Mouse (Mus musculus): Measurements from ENCODE around the gene Slco2a1.

The Slco2a1 gene

DNA sequence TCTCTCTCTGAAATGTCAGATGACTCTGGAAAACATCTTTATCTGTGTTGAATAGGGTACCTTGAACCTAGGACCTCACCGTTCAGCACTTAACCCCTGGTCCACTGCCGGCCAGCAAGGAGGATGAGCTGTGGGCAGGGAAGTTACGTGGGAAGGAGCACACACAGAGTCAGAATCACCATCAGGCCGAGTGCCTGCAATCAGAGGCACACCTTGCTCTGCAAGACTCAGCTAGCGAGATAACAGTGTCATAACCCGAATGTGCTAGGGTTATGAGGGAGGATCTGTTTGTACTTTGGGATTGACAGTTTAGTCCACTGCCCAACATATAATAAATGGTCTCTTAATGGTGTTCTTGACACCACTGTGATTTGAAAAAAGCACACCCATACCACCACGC, 50.2 kb downstream of the Slco2a1 start:
- no peak for DNase-seq

DNA sequence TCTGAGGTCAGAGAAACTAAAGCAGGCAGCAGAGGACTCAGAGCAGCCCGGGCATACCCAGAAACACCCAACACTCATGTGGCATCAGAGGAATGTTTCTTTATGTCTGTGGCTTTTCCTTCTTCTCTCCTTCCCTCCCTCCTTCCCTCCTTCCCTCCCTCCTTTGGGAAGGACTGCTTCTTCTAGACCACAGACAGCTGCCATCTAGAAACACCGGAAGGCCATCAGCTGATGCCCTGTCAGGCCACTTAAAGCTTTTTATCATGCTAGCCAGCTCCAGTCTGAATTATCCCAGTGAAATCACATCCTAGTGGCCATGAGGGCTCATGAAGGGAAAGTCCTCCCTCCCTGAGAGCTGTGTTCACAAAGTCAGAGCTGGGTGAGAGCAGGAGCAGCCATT, 52.1 kb downstream of the Slco2a1 start:
- DNase-seq: no peak

DNA sequence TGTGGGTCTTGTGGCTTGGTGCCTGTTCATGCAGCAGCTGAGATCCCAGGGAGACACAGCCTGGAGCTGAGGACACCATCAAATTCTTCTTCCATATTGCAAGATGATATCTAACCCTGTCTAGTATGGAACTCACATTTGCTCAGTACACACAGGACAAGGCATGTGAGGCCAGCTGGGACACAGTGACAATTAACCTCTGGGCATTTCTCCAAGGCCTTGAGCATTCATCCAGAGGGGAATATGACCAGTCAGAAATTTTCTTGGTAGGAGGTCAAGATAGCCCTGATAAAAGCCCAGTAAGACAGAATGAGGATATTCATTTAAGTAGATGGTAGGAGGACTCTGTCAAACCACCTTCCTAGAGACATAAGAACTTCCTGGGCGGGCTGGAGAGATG, 56.9 kb downstream of the Slco2a1 start:
- no peak for DNase-seq

DNA sequence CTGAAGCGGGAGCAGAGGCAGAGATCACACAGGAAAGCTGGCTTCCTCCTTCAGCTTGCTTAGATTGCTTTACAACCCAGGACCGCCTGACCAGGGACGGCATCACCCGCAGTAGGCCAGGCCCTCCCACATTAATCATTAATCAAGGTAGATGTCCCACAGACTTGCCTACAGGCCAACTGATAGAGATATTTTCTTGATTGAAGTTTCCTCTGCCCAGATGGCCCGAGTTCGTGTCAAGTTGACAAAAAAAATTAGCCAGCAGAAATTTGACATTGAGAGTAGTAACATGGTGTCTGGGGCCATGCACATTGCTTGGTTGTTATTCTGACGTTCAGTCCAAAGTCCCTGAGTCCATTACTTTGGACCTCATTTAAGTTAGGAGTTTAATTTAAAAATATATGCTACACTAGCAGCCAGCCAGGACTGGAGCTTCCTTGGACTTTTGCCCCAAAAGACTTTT, 60.6 kb downstream of the Slco2a1 start:
- no peak for DNase-seq

DNA sequence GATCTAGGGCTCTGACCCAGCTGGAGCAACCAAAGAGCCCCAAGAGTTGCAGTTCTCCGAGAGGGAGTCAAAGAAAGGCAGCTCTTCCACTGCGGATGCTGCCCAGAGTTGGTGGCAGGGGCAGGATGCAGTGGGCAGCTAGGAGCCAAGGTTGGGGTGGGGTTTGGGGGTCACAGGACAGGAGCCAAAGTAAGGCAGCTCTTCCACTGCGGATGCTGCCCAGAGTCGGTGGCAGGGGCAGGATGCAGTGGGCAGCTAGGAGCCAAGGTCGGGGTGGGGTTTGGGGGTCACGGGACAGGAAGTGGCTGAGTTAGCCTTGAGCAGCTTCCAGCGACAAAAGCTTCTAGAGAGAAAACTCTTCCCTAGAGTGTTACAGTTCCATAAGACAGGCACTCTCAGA, 65.3 kb downstream of the Slco2a1 start:
- no peak for DNase-seq

DNA sequence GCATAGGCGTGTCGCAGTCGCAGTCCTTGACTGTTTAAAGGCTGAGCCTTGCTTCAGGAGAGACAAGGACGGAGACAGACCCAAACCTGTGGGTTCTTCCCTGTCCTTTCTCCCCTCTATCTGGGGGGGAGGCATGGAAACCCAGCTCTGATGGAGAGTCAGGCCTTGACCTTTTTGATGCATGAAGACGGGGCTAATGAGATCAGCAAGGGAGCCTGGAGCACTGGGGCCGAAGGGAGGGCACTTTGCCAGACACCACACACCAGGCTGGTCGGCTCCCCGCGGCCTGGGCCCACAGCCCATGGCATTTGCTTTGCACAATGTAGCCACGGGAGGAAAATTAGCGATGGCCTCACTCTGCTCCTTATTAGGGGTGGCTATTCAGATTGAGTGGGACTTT, 66.5 kb downstream of the Slco2a1 start:
- DNase-seq: no peak

DNA sequence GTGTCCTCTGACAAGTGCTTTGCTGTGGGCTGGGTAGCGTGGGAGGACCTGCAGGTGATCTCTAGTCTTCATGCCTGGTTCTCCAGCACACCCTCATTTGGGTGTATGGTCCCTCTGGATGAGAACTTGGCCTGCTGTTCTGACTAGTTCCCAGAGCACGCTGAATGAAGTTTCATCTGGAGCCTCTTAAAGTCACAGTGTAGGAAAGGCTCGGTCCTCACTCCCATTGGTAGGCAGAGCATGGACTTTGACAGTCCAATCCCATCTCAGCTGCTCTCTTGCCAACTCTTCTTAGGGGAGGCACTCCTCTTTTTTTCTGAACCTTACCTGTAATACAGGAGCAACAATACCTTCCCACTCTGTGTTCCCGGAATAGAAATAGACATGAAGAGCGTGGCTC, 67.7 kb downstream of the Slco2a1 start:
- DNase-seq: no peak

DNA sequence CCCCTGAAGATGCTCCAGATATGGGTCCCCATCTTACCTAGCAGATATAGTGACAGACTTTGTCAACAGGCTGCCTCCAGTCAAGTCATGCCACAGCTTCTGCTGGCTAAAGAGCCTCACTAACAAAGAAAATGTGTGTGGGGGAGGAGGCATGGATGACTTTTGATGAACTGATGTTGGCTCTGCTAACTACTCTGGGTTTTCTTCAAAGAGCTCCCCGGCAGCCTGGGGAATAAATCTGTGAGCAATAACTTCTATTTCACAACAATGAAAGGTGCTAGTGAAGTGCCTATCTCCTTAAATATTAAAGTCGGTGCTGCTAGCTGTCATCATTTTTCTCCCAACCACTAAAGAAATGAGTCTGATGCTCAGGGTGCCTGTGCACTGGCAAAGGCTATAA, 72.0 kb downstream of the Slco2a1 start:
- DNase-seq: no peak

DNA sequence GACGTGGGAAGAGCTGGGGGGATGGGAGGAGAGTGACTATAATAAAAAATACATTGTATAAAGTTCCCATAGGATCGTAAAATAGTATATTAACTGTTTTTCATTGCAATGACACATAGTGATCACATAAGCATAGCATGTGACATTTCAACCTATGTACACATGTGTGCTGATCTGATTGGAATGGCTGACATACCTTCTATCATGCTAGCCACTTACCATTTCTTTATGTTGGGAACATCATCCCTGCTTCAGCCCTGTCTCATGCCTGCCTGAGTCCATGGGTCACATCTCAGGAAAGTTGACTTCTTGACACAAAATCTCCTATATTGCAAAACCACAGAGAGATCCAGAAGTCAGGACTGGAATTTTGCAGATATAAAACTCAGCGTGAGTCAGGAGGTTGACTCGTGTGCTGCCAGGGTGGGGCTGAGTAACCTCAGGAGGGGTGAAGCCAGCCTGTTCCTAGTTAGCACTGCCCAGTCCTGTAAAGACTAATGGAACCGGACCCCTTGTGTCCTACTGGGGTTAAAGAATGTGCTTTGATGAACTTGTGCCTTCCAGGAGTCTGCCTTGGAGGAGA, 73.0 kb downstream of the Slco2a1 start:
- DNase-seq: no peak

DNA sequence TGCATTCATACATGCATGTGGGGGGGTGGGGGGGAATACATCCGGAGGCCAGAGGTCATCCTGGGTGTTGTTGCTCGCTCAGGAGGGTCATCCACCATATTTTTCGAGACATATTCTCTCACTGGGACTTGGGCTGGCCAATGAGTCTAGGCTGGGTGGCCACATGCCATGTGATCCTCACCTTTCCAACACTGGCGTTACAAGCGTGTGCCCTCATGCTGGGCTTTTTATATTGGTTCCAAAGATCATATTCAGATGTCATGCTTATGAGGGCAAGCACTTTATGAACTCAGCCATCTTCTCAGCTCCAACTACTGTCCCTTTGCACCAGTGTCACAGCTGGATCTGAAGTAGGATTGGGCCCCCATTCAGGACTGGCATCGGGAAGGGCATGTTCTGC, 75.1 kb downstream of the Slco2a1 start:
- no peak for DNase-seq

DNA sequence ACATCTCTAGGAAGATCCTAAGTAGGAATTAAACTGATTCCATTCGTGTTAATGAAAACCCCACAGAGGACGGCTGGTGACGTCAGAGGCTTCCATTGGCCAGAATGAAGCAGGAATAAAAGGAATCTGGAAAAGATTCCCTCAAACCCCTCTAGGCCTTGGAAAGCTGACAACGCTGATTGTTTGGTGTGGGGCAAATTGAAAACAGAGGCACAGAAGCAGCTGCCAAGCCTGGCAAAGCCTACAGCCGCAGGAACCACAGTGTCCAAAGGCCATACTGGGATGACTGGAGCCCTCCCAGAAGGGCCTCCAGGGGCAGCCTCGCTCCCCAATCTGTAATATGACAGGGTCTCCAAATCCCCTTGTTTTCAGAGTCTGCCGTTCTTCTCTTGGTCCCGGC, 78.3 kb downstream of the Slco2a1 start:
- no peak for DNase-seq

DNA sequence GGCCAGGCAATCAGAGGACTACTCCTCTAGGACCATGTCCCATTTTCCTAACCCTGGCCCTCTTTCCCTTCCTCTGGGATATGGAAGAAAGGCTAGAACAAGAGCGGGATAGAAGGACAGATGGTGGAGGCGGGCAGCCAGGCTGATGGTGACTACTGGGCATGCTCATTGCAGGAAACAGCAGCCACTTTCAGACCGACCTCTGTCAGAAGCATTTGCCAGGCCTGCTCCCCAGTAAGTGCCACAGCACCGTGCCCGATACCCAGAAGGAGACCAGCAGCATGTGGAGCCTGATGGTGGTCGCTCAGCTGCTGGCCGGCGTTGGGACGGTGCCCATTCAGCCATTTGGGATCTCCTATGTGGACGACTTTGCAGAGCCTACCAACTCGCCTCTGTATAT, 79.1 kb downstream of the Slco2a1 start:
- no peak for DNase-seq

DNA sequence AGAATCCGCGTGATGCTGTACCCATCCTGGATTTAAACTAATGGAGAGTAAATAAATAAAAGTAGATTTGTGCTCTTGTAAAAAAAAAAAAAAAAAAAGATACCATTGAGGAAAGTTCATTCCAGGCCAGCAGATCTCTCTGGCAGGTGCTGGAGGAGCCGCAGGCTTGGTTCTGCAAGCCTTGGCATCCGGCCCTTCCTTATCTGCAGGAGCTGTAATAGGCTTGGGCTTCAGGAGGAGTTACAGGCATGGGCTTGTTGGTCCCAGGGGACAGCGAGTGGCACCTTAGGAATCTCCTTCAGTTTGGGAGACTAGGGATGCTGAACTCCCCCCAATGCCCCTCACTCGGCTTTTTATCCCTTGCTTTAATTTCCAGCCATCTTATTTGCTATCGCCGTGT, 80.3 kb downstream of the Slco2a1 start:
- no peak for DNase-seq

DNA sequence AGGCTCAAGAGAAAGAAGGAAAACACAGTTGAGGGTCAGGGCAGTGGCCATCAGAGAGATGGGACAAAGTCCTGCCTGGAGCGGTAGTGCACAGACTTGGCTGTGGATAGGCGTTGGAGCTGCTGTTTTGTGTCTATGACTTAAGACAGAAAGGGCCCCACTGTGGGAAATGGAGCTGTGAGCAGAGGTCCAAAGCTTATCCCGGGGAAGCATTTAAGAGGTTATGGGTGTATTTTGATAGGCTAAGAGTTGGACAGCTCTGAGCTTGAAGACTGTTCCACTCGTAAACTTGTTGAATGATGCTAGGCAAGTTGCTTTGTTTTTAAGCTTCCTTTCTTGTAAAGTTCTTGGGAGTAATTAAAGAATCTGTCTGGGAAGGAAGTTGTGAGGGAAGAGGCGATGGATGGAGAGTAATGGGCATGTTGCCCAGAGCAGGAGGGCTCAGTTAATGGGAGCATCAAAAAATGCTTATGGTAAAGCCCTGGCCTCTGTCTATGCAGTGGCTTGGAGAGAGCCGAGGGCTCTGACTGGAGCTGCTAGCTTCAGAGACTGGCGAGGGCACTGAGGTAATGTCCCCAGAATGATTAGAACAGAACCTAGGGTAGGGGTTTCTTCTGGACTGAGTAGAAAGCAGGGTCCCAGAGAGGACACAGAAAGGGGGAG, 83.2 kb downstream of the Slco2a1 start:
- DNase-seq: no peak

DNA sequence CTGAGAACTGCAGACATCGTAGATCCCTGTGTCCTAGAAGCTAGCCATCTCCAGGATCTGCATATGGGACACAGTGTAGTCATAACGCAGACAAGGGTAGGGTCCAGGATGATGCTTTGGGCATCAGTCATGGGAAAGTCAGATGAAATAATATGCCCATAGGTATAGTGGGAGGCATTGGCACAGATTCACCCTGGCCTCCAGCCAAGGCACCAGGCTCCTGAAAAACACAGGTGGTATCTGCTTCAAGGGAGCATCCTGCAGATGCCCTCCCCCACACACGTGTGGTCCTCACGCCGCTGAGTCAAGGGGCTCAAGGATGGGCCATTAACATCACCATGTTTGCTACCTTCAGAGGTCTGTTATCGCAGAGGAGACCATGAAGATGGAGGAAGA, 83.7 kb downstream of the Slco2a1 start:
- DNase-seq: no peak

DNA sequence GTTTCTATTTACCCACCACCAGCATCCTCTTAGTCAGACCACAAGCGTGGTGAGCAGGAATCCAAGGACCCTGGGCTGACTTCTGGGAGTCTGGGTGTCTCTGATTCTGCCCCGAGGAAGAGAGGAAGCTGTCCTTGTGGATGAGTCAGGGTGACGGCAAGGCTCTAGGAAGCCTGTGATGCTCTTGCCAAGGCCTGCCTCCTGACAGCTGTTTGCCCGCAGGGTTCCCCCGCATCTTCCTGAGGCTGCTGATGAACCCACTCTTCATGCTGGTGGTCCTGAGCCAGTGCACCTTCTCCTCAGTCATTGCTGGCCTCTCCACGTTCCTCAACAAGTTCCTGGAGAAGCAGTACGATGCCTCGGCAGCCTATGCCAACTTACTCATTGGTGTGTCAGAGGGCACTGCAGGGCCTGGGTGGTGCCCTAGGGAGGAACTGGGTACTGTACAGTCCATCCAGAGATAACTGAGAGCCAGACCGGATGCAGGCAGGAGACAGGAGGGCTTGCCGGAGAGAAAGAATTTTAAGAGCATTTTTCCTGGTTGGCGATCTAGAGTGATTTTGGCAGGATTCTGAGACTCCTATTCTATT, 84.5 kb downstream of the Slco2a1 start:
- DNase-seq: no peak

DNA sequence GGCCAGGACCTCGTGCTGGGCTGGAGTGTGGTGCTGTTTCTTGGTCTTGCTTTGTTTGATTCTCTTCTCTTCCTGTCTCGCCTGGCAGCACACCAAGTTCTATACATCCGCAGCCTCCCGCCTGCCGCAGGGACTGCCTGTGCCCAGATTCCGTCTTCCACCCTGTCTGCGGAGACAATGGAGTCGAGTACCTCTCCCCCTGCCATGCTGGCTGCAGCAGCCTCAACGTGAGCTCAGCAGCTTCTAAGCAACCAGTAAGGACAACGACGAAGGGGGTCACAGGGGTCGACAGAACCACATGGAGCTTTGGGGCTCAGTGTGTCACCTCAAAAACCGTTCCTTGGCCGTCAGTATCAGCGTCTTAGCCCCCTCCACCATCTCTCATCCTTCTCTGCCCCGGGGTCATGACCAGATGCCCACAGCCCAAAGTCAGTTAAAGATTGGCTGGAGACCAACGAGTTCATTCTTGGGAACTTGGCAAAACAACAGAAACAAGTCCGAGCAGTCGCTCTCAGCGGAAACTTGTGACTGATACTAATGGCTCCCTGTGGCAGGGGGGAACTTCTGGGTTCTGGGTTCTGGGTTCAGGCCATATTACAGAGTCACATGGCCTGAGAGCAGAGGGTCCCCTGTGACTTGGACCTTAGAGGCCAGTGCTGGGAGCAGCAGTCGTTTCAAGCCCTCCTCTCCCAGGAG, 88.5 kb downstream of the Slco2a1 start:
- no peak for DNase-seq

DNA sequence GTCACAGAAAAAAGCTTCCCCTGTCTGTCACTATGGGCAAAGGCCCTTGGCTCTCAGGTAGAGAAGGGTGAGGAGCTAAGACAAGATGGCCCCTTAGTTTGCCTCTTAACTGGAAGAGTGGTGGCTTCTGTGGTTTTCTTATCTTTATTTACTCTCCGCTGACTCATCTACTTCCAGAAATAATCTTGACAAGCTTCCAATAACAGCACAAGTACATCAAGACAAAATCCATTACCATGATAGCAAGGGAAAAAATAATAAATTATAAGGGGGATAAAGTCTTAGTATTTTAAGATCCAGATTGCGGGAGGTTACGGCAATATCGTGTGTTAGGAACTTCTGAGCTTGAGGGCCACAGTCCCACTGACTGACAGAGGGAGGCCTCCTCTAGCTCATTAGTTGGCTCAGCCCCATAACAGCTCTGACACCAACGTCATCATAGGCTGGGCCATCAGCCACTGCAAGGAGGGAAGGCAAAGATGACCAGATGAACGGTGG, 89.7 kb downstream of the Slco2a1 start:
- no peak for DNase-seq

DNA sequence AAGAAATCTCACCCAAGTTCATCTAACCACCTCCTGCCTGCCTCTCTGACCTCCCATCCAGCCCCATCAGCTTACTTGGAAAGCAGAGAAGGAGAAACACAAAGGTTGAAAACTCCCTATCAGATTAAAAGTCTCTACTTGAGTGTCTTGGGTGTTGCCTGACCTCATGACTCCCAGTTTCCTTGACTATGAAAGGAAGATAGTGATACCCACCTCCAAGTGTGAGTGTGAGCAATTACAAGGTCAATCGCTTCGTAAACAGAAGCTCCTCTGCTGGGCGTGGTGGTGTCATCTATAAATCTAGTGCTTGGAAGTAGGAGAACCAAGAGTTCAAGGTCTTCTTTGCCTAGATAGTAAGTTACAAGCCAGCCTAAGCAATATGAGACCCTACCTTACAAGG, 91.7 kb downstream of the Slco2a1 start:
- DNase-seq: no peak

DNA sequence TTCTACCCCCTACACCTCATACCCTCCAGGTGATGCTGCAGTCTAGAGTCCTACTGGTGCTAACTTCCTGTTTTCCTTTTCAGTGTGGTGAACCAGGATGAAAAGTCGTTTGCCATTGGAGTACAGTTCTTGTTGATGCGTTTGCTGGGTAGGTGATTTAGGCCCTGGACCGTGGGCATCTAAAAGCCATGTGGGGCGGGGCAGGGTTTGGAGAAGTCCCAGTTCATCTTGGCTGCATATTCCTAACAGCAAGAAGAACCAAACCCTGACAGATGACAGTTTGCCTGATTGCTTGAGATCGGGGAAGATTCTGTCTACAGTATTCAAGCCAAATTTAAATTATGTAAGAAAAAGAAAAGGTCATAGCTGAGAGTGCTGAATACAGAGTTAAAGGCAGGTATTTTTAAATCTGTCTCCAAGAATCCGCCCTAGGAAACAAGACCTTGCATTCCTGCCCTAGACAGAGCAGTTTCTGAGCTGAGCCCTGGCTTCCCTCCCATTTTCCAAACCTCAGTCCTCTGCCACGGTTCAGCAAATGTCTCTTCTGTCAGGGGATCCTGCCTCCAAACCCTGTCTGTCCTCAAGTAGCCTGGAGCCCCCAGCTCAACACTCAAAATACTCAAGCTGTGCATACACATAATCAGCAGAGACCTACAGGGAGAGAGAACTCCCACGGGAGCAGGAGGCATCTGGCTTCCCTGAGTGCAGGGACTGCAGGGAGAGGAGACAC, 93.9 kb downstream of the Slco2a1 start:
- DNase-seq: no peak

DNA sequence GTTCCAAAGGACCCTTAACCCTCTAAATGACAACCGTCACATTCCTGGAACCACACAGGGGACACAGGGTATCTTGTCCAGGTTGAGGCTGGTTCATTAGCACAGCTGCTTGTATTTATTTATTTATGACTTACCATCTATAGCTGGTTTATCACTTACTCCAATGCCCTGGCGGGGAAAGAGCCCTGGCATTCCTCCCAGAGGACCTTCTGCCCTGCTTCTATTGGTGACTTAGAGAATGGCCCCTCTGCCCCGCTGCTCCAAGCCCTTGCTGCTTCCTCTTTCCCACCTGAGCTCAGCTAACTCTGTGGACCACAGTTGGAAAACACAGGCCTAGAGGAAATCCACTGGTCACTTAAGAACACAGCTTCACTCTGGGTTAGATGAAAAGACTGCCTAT, 94.9 kb downstream of the Slco2a1 start:
- no peak for DNase-seq

DNA sequence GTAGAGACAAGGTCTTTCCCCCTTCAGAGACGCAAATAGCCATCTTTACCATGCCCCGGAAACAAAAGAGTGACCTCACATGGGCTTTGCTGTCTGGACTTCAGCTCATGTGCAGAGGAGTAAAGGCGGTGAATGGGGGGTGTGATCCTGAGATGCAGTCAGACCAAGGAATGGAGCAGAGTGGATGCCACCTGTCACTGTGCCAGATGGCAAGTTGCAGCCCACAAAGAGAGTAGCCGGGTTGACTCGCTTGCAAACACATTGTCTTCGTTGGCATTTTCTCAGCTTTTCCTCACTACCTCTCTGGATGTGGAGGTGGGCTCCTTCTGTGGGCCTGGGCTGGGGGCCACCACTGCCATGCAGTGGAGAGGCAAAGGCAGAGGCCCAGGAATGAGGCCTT, 98.2 kb downstream of the Slco2a1 start:
- DNase-seq: no peak

DNA sequence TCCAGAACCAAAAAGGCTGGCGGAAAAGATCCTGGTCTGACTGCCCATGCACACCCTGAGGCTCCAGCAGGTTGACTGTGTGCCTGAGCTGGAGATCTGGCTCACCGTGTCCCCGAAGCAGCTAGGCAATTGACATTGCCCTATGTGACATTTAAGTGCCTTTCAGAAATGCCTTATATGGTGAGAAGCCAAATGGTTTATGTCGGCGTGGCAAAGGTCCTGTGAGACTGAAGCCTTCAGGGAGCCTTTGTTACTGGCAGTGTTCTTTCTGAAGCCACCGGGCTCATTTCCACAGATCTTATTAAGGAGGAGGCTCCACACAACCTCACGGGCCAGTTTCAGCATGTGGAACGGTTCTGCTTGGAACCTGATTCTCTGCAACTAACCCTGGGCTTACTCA, 98.8 kb downstream of the Slco2a1 start:
- DNase-seq: no peak
